Mouse (Mus musculus): Measurements from ENCODE around the gene Rbfox3. TPM values are rescaled to one million over a fixed set of nuclear protein-coding genes. Genes with fewer than 3 reads are reported as not detected.

Rbfox3 gene
- total RNA-seq, 2 experiments from 2014 or later, result 0.10 to 0.31 TPM

GRCm38 (mm10) chr11:118676364-118676763 is 235.0 kb downstream of the Rbfox3 start:
- DNase-seq (ENCODE audit: low spot score in 2 of 2), result no peak

- DNase-seq (ENCODE audit: low spot score in 2 of 2), result no peak
Measured at GRCm38 (mm10) chr11:118671958-118672357, 239.4 kb downstream of the Rbfox3 start.

GRCm38 (mm10) chr11:118671216-118671615 is 240.2 kb downstream of the Rbfox3 start:
- DNase-seq (ENCODE audit: low spot score in 2 of 2), result no peak

- peak in 1 of 2 experiments; percentile 55 for DNase-seq (ENCODE audit: low spot score in 2 of 2)
Measured at GRCm38 (mm10) chr11:118669820-118670219, 241.6 kb downstream of the Rbfox3 start.

GRCm38 (mm10) chr11:118668351-118668750 is 243.0 kb downstream of the Rbfox3 start:
- no peak for DNase-seq (ENCODE audit: low spot score in 2 of 2)

- DNase-seq (ENCODE audit: low spot score in 2 of 2), result no peak
Measured at GRCm38 (mm10) chr11:118667946-118668345, 243.5 kb downstream of the Rbfox3 start.

GRCm38 (mm10) chr11:118666172-118666571 is 245.2 kb downstream of the Rbfox3 start:
- DNase-seq (ENCODE audit: low spot score in 2 of 2), result no peak

- DNase-seq (ENCODE audit: low spot score in 2 of 2), result no peak
Measured at GRCm38 (mm10) chr11:118663305-118663704, 248.1 kb downstream of the Rbfox3 start.

- DNase-seq (ENCODE audit: low spot score in 2 of 2), result peak in 1 of 2 experiments; percentile 26
Measured at GRCm38 (mm10) chr11:118659305-118659704, 252.1 kb downstream of the Rbfox3 start.

GRCm38 (mm10) chr11:118655833-118656232 is 255.6 kb downstream of the Rbfox3 start:
- DNase-seq (ENCODE audit: low spot score in 2 of 2), result no peak

GRCm38 (mm10) chr11:118653521-118654318 is 257.7 kb downstream of the Rbfox3 start:
- no peak for DNase-seq (ENCODE audit: low spot score in 2 of 2)

GRCm38 (mm10) chr11:118652401-118653240 is 258.8 kb downstream of the Rbfox3 start:
- DNase-seq (ENCODE audit: low spot score in 2 of 2), result no peak

- DNase-seq (ENCODE audit: low spot score in 2 of 2), result peak in 1 of 2 experiments; percentile 37
Measured at GRCm38 (mm10) chr11:118648369-118648768, 263.0 kb downstream of the Rbfox3 start.

GRCm38 (mm10) chr11:118646864-118647263 is 264.5 kb downstream of the Rbfox3 start:
- no peak for DNase-seq (ENCODE audit: low spot score in 2 of 2)

- no peak for DNase-seq (ENCODE audit: low spot score in 2 of 2)
Measured at GRCm38 (mm10) chr11:118645158-118645557, 266.2 kb downstream of the Rbfox3 start.

- DNase-seq (ENCODE audit: low spot score in 2 of 2), result no peak
Measured at GRCm38 (mm10) chr11:118640706-118641105, 270.7 kb downstream of the Rbfox3 start.

- no peak for DNase-seq (ENCODE audit: low spot score in 2 of 2)
Measured at GRCm38 (mm10) chr11:118637718-118638117, 273.7 kb downstream of the Rbfox3 start.

GRCm38 (mm10) chr11:118634647-118635046 is 276.8 kb downstream of the Rbfox3 start:
- DNase-seq (ENCODE audit: low spot score in 2 of 2), result no peak

- no peak for DNase-seq (ENCODE audit: low spot score in 2 of 2)
Measured at GRCm38 (mm10) chr11:118629718-118630117, 281.7 kb downstream of the Rbfox3 start.

- no peak for DNase-seq (ENCODE audit: low spot score in 2 of 2)
Measured at GRCm38 (mm10) chr11:118627541-118627940, 283.9 kb downstream of the Rbfox3 start.

- no peak for DNase-seq (ENCODE audit: low spot score in 2 of 2)
Measured at GRCm38 (mm10) chr11:118620869-118621268, 290.5 kb downstream of the Rbfox3 start.

GRCm38 (mm10) chr11:118614126-118614525 is 297.3 kb downstream of the Rbfox3 start:
- DNase-seq (ENCODE audit: low spot score in 2 of 2), result no peak

All from gastrocnemius, postnatal 4 days (tissue).